Mouse (Mus musculus): ENCODE measurements around the gene Ip6k2. TPM values are rescaled to one million over a fixed set of nuclear protein-coding genes. Genes with fewer than 3 reads are reported as not detected.

Ip6k2 gene
- polyA plus RNA-seq, 1 experiment from 2014 or later, result 37.5 TPM

- no peak overlapping the region for H3K4me2 ChIP-seq
- no peak overlapping the region for H3K27ac ChIP-seq (ENCODE audit: low read depth, low read length)
- ATAC-seq (replicated peaks; ENCODE audit: low FRiP score) (no peak), DNase-seq (ENCODE audit: low spot score) (no peak)
- no peaks in the 10 kb centered on the region for H3K9me3 ChIP-seq (ENCODE audit: control insufficient read depth, low read length)
- 84% methylated on average over 11 of the region's 11 CpGs for WGBS
- no peaks in the 10 kb centered on the region for H3K27me3 ChIP-seq (replicated peaks; ENCODE audit: control insufficient read depth, insufficient read depth, low read length)
- peaks cover 14% of the 10 kb centered on the region for H3K4me1 ChIP-seq (replicated peaks; ENCODE audit: control insufficient read depth, insufficient read depth, low read length)
- 0 out of 2 replicates have a peak, but pooled peaks cover 2% of the 10 kb centered on the region for H3K36me3 ChIP-seq (ENCODE audit: control insufficient read depth, insufficient read depth, low read length)
- H3K4me3 ChIP-seq (ENCODE audit: low read depth, low read length), result no peak overlapping the region
- no peak overlapping the region for H3K9ac ChIP-seq (ENCODE audit: low read depth, low read length)
These were observed 33.0 kb upstream of the Ip6k2 start for GRCm38 (mm10) chr9:108750616-108751015.

GRCm38 (mm10) chr9:108752142-108752920 lies 31.3 kb upstream of the Ip6k2 start:
- Histone ChIP-seq H3K27me3 (replicated peaks; ENCODE audit: control insufficient read depth, insufficient read depth, low read length) (no peaks in the 10 kb centered on the region), H3K27ac (ENCODE audit: low read depth, low read length) (no peak overlapping the region), H3K4me3 (ENCODE audit: low read depth, low read length) (no peak overlapping the region), H3K9me3 (ENCODE audit: control insufficient read depth, low read length) (no peaks in the 10 kb centered on the region), H3K9ac (ENCODE audit: low read depth, low read length) (no peak overlapping the region), H3K36me3 (ENCODE audit: control insufficient read depth, insufficient read depth, low read length) (0 out of 2 replicates have a peak, but pooled peaks cover under 1% of the 10 kb centered on the region), H3K4me2 (no peak overlapping the region), H3K4me1 (replicated peaks; ENCODE audit: control insufficient read depth, insufficient read depth, low read length) (peaks cover 12% of the 10 kb centered on the region)
- WGBS, result 82% methylated on average over 11 of the region's 11 CpGs
- ATAC-seq (replicated peaks; ENCODE audit: low FRiP score) (no peak), DNase-seq (ENCODE audit: low spot score) (no peak)

- DNase-seq (ENCODE audit: low spot score) (no peak), ATAC-seq (replicated peaks; ENCODE audit: low FRiP score) (no peak)
- no peak overlapping the region for H3K4me2 ChIP-seq
- no peaks in the 10 kb centered on the region for H3K9me3 ChIP-seq (ENCODE audit: control insufficient read depth, low read length)
- WGBS, result 66% methylated on average over 9 of the region's 9 CpGs
- no peaks in the 10 kb centered on the region for H3K27me3 ChIP-seq (replicated peaks; ENCODE audit: control insufficient read depth, insufficient read depth, low read length)
- no peaks in the 10 kb centered on the region for H3K36me3 ChIP-seq (ENCODE audit: control insufficient read depth, insufficient read depth, low read length)
- no peak overlapping the region for H3K9ac ChIP-seq (ENCODE audit: low read depth, low read length)
- H3K4me3 ChIP-seq (ENCODE audit: low read depth, low read length), result no peak overlapping the region
- peaks cover 3% of the 10 kb centered on the region; the same call in 1 of the 2 replicates for H3K4me1 ChIP-seq (replicated peaks; ENCODE audit: control insufficient read depth, insufficient read depth, low read length)
- H3K27ac ChIP-seq (ENCODE audit: low read depth, low read length), result no peak overlapping the region
These were observed 30.3 kb upstream of the Ip6k2 start for GRCm38 (mm10) chr9:108753326-108753725.

GRCm38 (mm10) chr9:108753976-108754375 lies 29.6 kb upstream of the Ip6k2 start:
- no peaks in the 10 kb centered on the region for H3K9me3 ChIP-seq (ENCODE audit: control insufficient read depth, low read length)
- H3K36me3 ChIP-seq (ENCODE audit: control insufficient read depth, insufficient read depth, low read length), result no peaks in the 10 kb centered on the region
- H3K4me3 ChIP-seq (ENCODE audit: low read depth, low read length), result no peak overlapping the region
- DNase-seq (ENCODE audit: low spot score) (no peak), ATAC-seq (replicated peaks; ENCODE audit: low FRiP score) (no peak)
- no peak overlapping the region for H3K4me2 ChIP-seq
- H3K9ac ChIP-seq (ENCODE audit: low read depth, low read length), result no peak overlapping the region
- WGBS, result 77% methylated on average over 3 of the region's 3 CpGs
- no peaks in the 10 kb centered on the region for H3K4me1 ChIP-seq (replicated peaks; ENCODE audit: control insufficient read depth, insufficient read depth, low read length)
- H3K27ac ChIP-seq (ENCODE audit: low read depth, low read length), result no peak overlapping the region
- H3K27me3 ChIP-seq (replicated peaks; ENCODE audit: control insufficient read depth, insufficient read depth, low read length), result no peaks in the 10 kb centered on the region

- Histone ChIP-seq H3K4me1 (replicated peaks; ENCODE audit: control insufficient read depth, insufficient read depth, low read length) (no peaks in the 10 kb centered on the region), H3K9ac (ENCODE audit: low read depth, low read length) (no peak overlapping the region), H3K4me3 (ENCODE audit: low read depth, low read length) (no peak overlapping the region), H3K27me3 (replicated peaks; ENCODE audit: control insufficient read depth, insufficient read depth, low read length) (no peaks in the 10 kb centered on the region), H3K4me2 (no peak overlapping the region), H3K36me3 (ENCODE audit: control insufficient read depth, insufficient read depth, low read length) (no peaks in the 10 kb centered on the region), H3K27ac (ENCODE audit: low read depth, low read length) (no peak overlapping the region), H3K9me3 (ENCODE audit: control insufficient read depth, low read length) (no peaks in the 10 kb centered on the region)
- ATAC-seq (replicated peaks; ENCODE audit: low FRiP score), result no peak
- WGBS, result 82% methylated on average over 5 of the region's 5 CpGs
- no peak for DNase-seq (ENCODE audit: low spot score)
These were observed 29.2 kb upstream of the Ip6k2 start for GRCm38 (mm10) chr9:108754423-108754822.

- no peak overlapping the region for H3K4me2 ChIP-seq
- H3K9ac ChIP-seq (ENCODE audit: low read depth, low read length), result no peak overlapping the region
- no peak overlapping the region for H3K27ac ChIP-seq (ENCODE audit: low read depth, low read length)
- H3K27me3 ChIP-seq (replicated peaks; ENCODE audit: control insufficient read depth, insufficient read depth, low read length), result no peaks in the 10 kb centered on the region
- no peaks in the 10 kb centered on the region for H3K4me1 ChIP-seq (replicated peaks; ENCODE audit: control insufficient read depth, insufficient read depth, low read length)
- H3K9me3 ChIP-seq (ENCODE audit: control insufficient read depth, low read length), result 0 out of 2 replicates have a peak, but pooled peaks cover 3% of the 10 kb centered on the region
- WGBS, result 72% methylated on average over 6 of the region's 6 CpGs
- DNase-seq (ENCODE audit: low spot score), result no peak
- no peak for ATAC-seq (replicated peaks; ENCODE audit: low FRiP score)
- no peaks in the 10 kb centered on the region for H3K36me3 ChIP-seq (ENCODE audit: control insufficient read depth, insufficient read depth, low read length)
- H3K4me3 ChIP-seq (ENCODE audit: low read depth, low read length), result no peak overlapping the region
These were observed 26.2 kb upstream of the Ip6k2 start for GRCm38 (mm10) chr9:108757406-108757805.

GRCm38 (mm10) chr9:108759121-108759520 lies 24.5 kb upstream of the Ip6k2 start:
- Histone ChIP-seq H3K4me2 (no peak overlapping the region), H3K27ac (ENCODE audit: low read depth, low read length) (no peak overlapping the region), H3K27me3 (replicated peaks; ENCODE audit: control insufficient read depth, insufficient read depth, low read length) (no peaks in the 10 kb centered on the region), H3K9ac (ENCODE audit: low read depth, low read length) (no peak overlapping the region), H3K4me1 (replicated peaks; ENCODE audit: control insufficient read depth, insufficient read depth, low read length) (no peaks in the 10 kb centered on the region), H3K36me3 (ENCODE audit: control insufficient read depth, insufficient read depth, low read length) (no peaks in the 10 kb centered on the region), H3K4me3 (ENCODE audit: low read depth, low read length) (no peak overlapping the region), H3K9me3 (ENCODE audit: control insufficient read depth, low read length) (0 out of 2 replicates have a peak, but pooled peaks cover 3% of the 10 kb centered on the region)
- ATAC-seq (replicated peaks; ENCODE audit: low FRiP score) (no peak), DNase-seq (ENCODE audit: low spot score) (no peak)
- WGBS, result 93% methylated on average over 20 of the region's 20 CpGs

GRCm38 (mm10) chr9:108759805-108760204 lies 23.8 kb upstream of the Ip6k2 start:
- H3K9me3 ChIP-seq (ENCODE audit: control insufficient read depth, low read length), result 0 out of 2 replicates have a peak, but pooled peaks cover 3% of the 10 kb centered on the region
- no peak overlapping the region for H3K9ac ChIP-seq (ENCODE audit: low read depth, low read length)
- H3K4me2 ChIP-seq, result no peak overlapping the region
- no peak overlapping the region for H3K27ac ChIP-seq (ENCODE audit: low read depth, low read length)
- H3K27me3 ChIP-seq (replicated peaks; ENCODE audit: control insufficient read depth, insufficient read depth, low read length), result no peaks in the 10 kb centered on the region
- DNase-seq (ENCODE audit: low spot score) (peak; percentile 46), ATAC-seq (replicated peaks; ENCODE audit: low FRiP score) (no peak)
- 60% methylated on average over 2 of the region's 2 CpGs for WGBS
- H3K4me3 ChIP-seq (ENCODE audit: low read depth, low read length), result no peak overlapping the region
- H3K36me3 ChIP-seq (ENCODE audit: control insufficient read depth, insufficient read depth, low read length), result no peaks in the 10 kb centered on the region
- 0 out of 2 replicates have a peak, but pooled peaks cover 1% of the 10 kb centered on the region for H3K4me1 ChIP-seq (replicated peaks; ENCODE audit: control insufficient read depth, insufficient read depth, low read length)

GRCm38 (mm10) chr9:108761561-108761960 lies 22.0 kb upstream of the Ip6k2 start:
- Histone ChIP-seq H3K4me1 (replicated peaks; ENCODE audit: control insufficient read depth, insufficient read depth, low read length) (0 out of 2 replicates have a peak, but pooled peaks cover 5% of the 10 kb centered on the region), H3K9me3 (ENCODE audit: control insufficient read depth, low read length) (0 out of 2 replicates have a peak, but pooled peaks cover 3% of the 10 kb centered on the region), H3K27me3 (replicated peaks; ENCODE audit: control insufficient read depth, insufficient read depth, low read length) (no peaks in the 10 kb centered on the region), H3K36me3 (ENCODE audit: control insufficient read depth, insufficient read depth, low read length) (no peaks in the 10 kb centered on the region), H3K9ac (ENCODE audit: low read depth, low read length) (no peak overlapping the region), H3K4me2 (no peak overlapping the region), H3K27ac (ENCODE audit: low read depth, low read length) (no peak overlapping the region), H3K4me3 (ENCODE audit: low read depth, low read length) (no peak overlapping the region)
- DNase-seq (ENCODE audit: low spot score) (no peak), ATAC-seq (replicated peaks; ENCODE audit: low FRiP score) (no peak)
